Mouse (Mus musculus) C2C12 (cell line): Measurements from ENCODE around the gene Slc34a3. TPM values are rescaled to one million over a fixed set of nuclear protein-coding genes. Genes with fewer than 3 reads are reported as not detected.

Source experiments
- H3K27me3 ChIP-seq: one replicate; pipeline ENCODE4 v1.6.1; 2011; ENCODE audit not compliant: control insufficient read depth, insufficient read depth, insufficient read length
- H3K36me3 ChIP-seq: one replicate; pipeline ENCODE4 v1.6.1; 2011; ENCODE audit not compliant: control insufficient read depth, insufficient read depth
- H3K4me3 ChIP-seq: one replicate; pipeline ENCODE4 v1.5.1; 2011; ENCODE audit warnings: mild to moderate bottlenecking, control low read depth; ENCODE audit not compliant: poor library complexity, insufficient read depth, severe bottlenecking
- H3K79me2 ChIP-seq: one replicate; pipeline ENCODE4 v1.6.1; 2011; ENCODE audit not compliant: control insufficient read depth, insufficient read depth
- H3K79me3 ChIP-seq: one replicate; pipeline ENCODE4 v1.6.1; 2011; ENCODE audit warnings: low read depth, control low read depth
- H3ac ChIP-seq: one replicate; pipeline ENCODE3; 2011; ENCODE audit warnings: low read depth; ENCODE audit not compliant: control insufficient read depth, insufficient read length
- CEBPB ChIP-seq: IDR thresholded peaks from one replicate; pipeline ENCODE4 v1.6.1; 2011; ENCODE audit warnings: low read depth, mild to moderate bottlenecking, control low read depth, moderate library complexity
- CTCF ChIP-seq: IDR thresholded peaks from one replicate; pipeline ENCODE4 v1.5.1; 2011; ENCODE audit not compliant: control insufficient read depth, insufficient read depth, insufficient read length
- FOSL1 ChIP-seq: IDR thresholded peaks from one replicate; pipeline ENCODE4 v1.8.0; 2011; ENCODE audit warnings: mild to moderate bottlenecking, low read length; ENCODE audit not compliant: poor library complexity, insufficient read depth, severe bottlenecking
- MAX ChIP-seq: IDR thresholded peaks from one replicate; pipeline ENCODE4 v1.6.1; 2011; ENCODE audit warnings: mild to moderate bottlenecking, control low read depth
- MYOD1 ChIP-seq: IDR thresholded peaks from one replicate; pipeline ENCODE4 v1.6.1; 2011; ENCODE audit warnings: low read depth; ENCODE audit not compliant: control insufficient read depth, insufficient read length
- MYOG ChIP-seq: IDR thresholded peaks from one replicate; pipeline ENCODE4 v1.6.1; 2011; ENCODE audit not compliant: control insufficient read depth, insufficient read length; ENCODE audit errors: extremely low read depth
- USF1 ChIP-seq: IDR thresholded peaks from one replicate; pipeline ENCODE4 v1.6.1; 2011; ENCODE audit warnings: low read depth, mild to moderate bottlenecking, control low read depth, moderate library complexity
- polyA plus RNA-seq: library from polyadenylated mRNA; unstranded; fragments of >200 nt; fragmentation: generic; extraction: Trizol; gene quantifications from one replicate; pipeline ENCODE4 v1.2.1, GENCODE M21; 2012; ENCODE audit warnings: missing spikeins

Gene Slc34a3
- polyA plus RNA-seq, 1 experiment: not detected

- TF ChIP-seq CEBPB: no peak
- no peak for TF ChIP-seq MYOG
- no peak for TF ChIP-seq MAX
- TF ChIP-seq MYOD1: no peak
- TF ChIP-seq FOSL1: no peak
- no peak for TF ChIP-seq USF1
- no peak for TF ChIP-seq CTCF
- peaks cover 79% of the 10 kb centered on the region for H3K79me2 ChIP-seq
- no peak overlapping the region for H3K4me3 ChIP-seq
- H3K36me3 ChIP-seq: peaks cover 18% of the 10 kb centered on the region
- H3K27me3 ChIP-seq: no peaks in the 10 kb centered on the region
- no peak overlapping the region for H3ac ChIP-seq
- H3K79me3 ChIP-seq: peaks cover 22% of the 10 kb centered on the region
Measured at GRCm38 (mm10) chr2:25267746-25268309, 33.7 kb upstream of the Slc34a3 start.

GRCm38 (mm10) chr2:25267241-25267640 lies 33.1 kb upstream of the Slc34a3 start:
- Histone ChIP-seq H3K36me3 (peaks cover 18% of the 10 kb centered on the region), H3K79me3 (peaks cover 19% of the 10 kb centered on the region), H3K4me3 (no peak overlapping the region), H3K79me2 (peaks cover 76% of the 10 kb centered on the region), H3ac (no peak overlapping the region), H3K27me3 (no peaks in the 10 kb centered on the region)
- no peak for TF ChIP-seq MYOG
- no peak for TF ChIP-seq MYOD1
- no peak for TF ChIP-seq USF1
- no peak for TF ChIP-seq MAX
- no peak for TF ChIP-seq CEBPB
- TF ChIP-seq CTCF: no peak
- TF ChIP-seq FOSL1: no peak

GRCm38 (mm10) chr2:25266720-25267119 lies 32.6 kb upstream of the Slc34a3 start:
- Histone ChIP-seq H3K79me2 (peaks cover 71% of the 10 kb centered on the region), H3K79me3 (peaks cover 19% of the 10 kb centered on the region), H3K4me3 (no peak overlapping the region), H3K36me3 (peaks cover 18% of the 10 kb centered on the region), H3ac (no peak overlapping the region), H3K27me3 (no peaks in the 10 kb centered on the region)
- TF ChIP-seq MAX: no peak
- no peak for TF ChIP-seq FOSL1

DNA sequence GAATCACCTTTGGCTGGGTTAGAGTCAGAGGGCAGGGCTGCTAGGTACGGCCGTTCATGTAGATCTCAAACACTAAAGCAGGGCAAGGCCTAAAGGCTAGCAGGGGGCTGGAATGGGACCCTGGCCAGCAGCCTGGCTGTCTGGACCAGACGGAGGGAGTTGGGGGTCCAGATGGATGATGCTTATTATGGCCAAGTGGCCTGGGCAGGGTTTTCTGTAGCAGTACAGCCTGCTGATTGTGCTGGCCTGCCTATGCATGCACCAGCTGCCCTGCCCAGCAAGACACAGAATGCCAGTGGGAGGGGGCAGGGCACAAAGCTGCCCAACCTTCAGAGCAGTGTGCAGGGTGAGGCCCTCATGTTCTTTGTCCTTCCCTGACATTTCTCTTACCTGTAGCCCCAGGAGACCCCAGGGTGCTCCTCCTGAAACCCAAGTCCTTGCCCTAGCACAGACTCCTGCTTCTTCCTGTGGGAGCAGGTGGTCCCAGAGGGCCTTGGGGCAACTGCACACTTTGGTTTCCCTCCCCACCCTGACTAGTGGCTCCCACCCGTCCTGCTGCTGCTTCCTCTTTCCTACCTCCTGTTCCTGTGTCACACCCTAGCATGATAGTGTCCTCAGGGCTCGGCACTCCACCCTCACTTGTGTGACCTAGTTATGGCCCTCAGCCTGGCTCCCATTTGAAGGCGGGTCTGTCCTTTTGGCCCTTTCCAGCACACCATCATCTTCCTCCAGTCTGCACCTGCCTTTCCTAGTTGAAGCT lies 31.9 kb upstream of the Slc34a3 start:
- no peaks in the 10 kb centered on the region for H3K27me3 ChIP-seq
- peaks cover 16% of the 10 kb centered on the region for H3K36me3 ChIP-seq
- H3ac ChIP-seq: peak overlapping the region; percentile 21
- peaks cover 13% of the 10 kb centered on the region for H3K79me3 ChIP-seq
- TF ChIP-seq MAX (no peak), CTCF (no peak), CEBPB (no peak), MYOG (no peak)
- no peak overlapping the region for H3K4me3 ChIP-seq
- H3K79me2 ChIP-seq: peaks cover 64% of the 10 kb centered on the region

DNA sequence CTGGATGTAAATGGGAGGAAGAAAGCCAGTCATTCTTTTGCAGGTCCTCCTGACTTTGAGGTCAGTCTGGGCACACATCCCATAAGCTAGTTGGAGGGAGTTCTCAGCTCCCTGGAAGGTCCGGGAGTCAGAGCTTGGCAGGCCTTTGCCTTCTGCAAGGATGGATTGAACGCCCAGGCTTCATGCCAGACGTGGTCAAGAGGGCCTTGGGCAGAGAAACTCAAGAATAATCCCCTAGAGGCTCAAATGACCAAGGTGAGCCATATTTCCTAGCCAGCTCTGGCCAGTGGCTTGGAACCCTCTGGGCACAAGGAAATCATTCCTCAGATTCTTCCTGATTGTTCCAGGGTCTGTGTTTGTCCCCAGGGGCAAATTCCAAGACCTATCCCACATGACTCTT lies 30.7 kb upstream of the Slc34a3 start:
- TF ChIP-seq CEBPB (no peak), FOSL1 (no peak), MAX (no peak), MYOD1 (no peak), MYOG (no peak), CTCF (no peak), USF1 (no peak)
- Histone ChIP-seq H3K79me3 (peaks cover 8% of the 10 kb centered on the region), H3K79me2 (peaks cover 52% of the 10 kb centered on the region), H3K27me3 (no peaks in the 10 kb centered on the region), H3ac (no peak overlapping the region), H3K4me3 (no peak overlapping the region), H3K36me3 (peaks cover 3% of the 10 kb centered on the region)

GRCm38 (mm10) chr2:25264286-25264660 lies 30.1 kb upstream of the Slc34a3 start:
- peak overlapping the region; percentile 35 for H3ac ChIP-seq
- H3K79me3 ChIP-seq: peaks cover 8% of the 10 kb centered on the region
- no peak overlapping the region for H3K4me3 ChIP-seq
- TF ChIP-seq MYOD1 (no peak), MAX (no peak), FOSL1 (no peak), USF1 (no peak), MYOG (no peak), CEBPB (no peak), CTCF (no peak)
- peaks cover 51% of the 10 kb centered on the region for H3K79me2 ChIP-seq
- H3K36me3 ChIP-seq: peaks cover 3% of the 10 kb centered on the region
- no peaks in the 10 kb centered on the region for H3K27me3 ChIP-seq
